Mouse (Mus musculus) bone marrow macrophage, adult 2 months (primary cell): ENCODE results near the gene Comt. TPM values are rescaled to one million over a fixed set of nuclear protein-coding genes. Genes with fewer than 3 reads are reported as not detected.

ENCODE experiments used
- H3K27ac ChIP-seq: 2 replicates; pipeline ENCODE4 v1.5.1; 2012; ENCODE audit warnings: low read depth, low read length; ENCODE audit not compliant: insufficient read depth
- H3K4me1 ChIP-seq: 2 replicates; pipeline ENCODE4 v1.6.1; 2012; ENCODE audit warnings: low read length; ENCODE audit not compliant: control insufficient read depth, insufficient read depth
- H3K4me3 ChIP-seq: 2 replicates; pipeline ENCODE4 v1.5.1; 2012; ENCODE audit warnings: mild to moderate bottlenecking, low read length, moderate library complexity; ENCODE audit not compliant: insufficient read depth
- CTCF ChIP-seq: IDR thresholded peaks from 2 replicates; pipeline ENCODE4 v1.5.1; 2012; ENCODE audit warnings: low read depth, mild to moderate bottlenecking, low read length, moderate library complexity
- POLR2A ChIP-seq: IDR thresholded peaks from 2 replicates; pipeline ENCODE4 v1.6.1; 2012; ENCODE audit warnings: mild to moderate bottlenecking, low read depth, low read length, borderline replicate concordance
- polyA plus RNA-seq: library from polyadenylated mRNA; stranded (reverse); fragments of >200 nt; gene quantifications from 2 replicates; pipeline ENCODE4 v1.2.4, GENCODE M21; 2012; ENCODE audit not compliant: missing spikeins, insufficient read depth, insufficient read length

Comt gene
- polyA plus RNA-seq, 1 experiment, result 99.6 TPM

GRCm38 (mm10) chr16:18413032-18413816, 13.4 kb downstream of the Comt start:
- Histone ChIP-seq H3K4me3 (no peak overlapping the region), H3K27ac (peak overlapping the region; percentile 98), H3K4me1 (peaks cover 64% of the 10 kb centered on the region)
- TF ChIP-seq POLR2A (no peak), CTCF (no peak)

GRCm38 (mm10) chr16:18411802-18412476, 14.7 kb downstream of the Comt start:
- H3K4me3 ChIP-seq, result peak overlapping the region; percentile 57
- H3K4me1 ChIP-seq, result peaks cover 57% of the 10 kb centered on the region
- TF ChIP-seq POLR2A (no peak), CTCF (no peak)
- H3K27ac ChIP-seq, result peak overlapping the region; percentile 98

GRCm38 (mm10) chr16:18411026-18411649, 15.5 kb downstream of the Comt start:
- Histone ChIP-seq H3K4me1 (peaks cover 49% of the 10 kb centered on the region), H3K27ac (peak overlapping the region; percentile 98), H3K4me3 (peak overlapping the region; percentile 57)
- no peak for TF ChIP-seq CTCF
- no peak for TF ChIP-seq POLR2A

- H3K4me1 ChIP-seq, result peaks cover 48% of the 10 kb centered on the region
- H3K4me3 ChIP-seq, result peak overlapping the region; percentile 57; the same call in 1 of the 2 replicates
- peak overlapping the region; percentile 98; the same call in 1 of the 2 replicates for H3K27ac ChIP-seq
- TF ChIP-seq CTCF (no peak), POLR2A (no peak)
Measured at GRCm38 (mm10) chr16:18410418-18410817, 16.2 kb downstream of the Comt start.

- Histone ChIP-seq H3K27ac (no peak overlapping the region), H3K4me1 (peaks cover 46% of the 10 kb centered on the region), H3K4me3 (no peak overlapping the region)
- TF ChIP-seq CTCF, result no peak
- no peak for TF ChIP-seq POLR2A
Measured at GRCm38 (mm10) chr16:18409776-18410175, 16.9 kb downstream of the Comt start.

DNA sequence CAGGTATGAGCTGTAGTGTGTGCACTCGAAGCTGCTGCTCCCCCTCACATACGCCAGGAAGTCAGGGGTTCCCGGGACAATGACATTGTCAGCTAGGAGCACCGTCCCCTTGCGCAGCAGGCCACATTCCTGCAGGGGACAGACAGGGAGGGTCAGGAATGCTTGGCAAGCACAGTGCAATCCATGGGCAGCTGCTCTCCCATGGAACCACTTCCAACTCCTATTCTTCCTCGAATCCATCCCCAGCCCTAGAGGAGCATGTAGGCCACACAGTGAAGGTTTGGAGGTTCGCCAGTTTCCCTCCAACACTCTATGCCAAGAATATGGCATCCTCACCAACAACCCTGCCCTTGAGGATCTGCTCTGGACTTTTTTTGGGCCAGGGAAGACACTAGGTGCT, 18.7 kb downstream of the Comt start:
- Histone ChIP-seq H3K27ac (no peak overlapping the region), H3K4me3 (no peak overlapping the region), H3K4me1 (peaks cover 33% of the 10 kb centered on the region)
- no peak for TF ChIP-seq CTCF
- TF ChIP-seq POLR2A, result no peak

DNA sequence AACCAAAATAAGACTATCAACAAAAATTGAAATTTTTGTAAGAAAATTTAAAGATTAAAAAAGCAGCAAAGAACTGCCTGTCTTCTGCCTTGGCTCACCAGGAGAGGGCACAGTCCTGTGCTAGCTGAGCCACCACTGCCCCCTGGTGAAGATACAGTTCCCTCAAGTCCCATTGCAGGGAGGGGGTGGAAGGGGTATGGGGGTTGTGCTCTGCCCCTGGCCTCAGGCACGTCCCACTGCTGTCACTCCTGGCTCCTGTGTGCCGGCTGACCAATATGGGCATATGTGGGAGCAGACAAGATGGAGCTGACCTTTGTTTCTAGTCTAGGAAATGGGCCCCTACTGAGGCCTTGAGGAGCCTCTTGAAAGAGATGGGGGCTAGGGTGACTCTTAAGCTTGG, 20.4 kb downstream of the Comt start:
- TF ChIP-seq POLR2A, result no peak
- peak; percentile 62 for TF ChIP-seq CTCF
- Histone ChIP-seq H3K4me3 (no peak overlapping the region), H3K27ac (no peak overlapping the region), H3K4me1 (peaks cover 23% of the 10 kb centered on the region)

DNA sequence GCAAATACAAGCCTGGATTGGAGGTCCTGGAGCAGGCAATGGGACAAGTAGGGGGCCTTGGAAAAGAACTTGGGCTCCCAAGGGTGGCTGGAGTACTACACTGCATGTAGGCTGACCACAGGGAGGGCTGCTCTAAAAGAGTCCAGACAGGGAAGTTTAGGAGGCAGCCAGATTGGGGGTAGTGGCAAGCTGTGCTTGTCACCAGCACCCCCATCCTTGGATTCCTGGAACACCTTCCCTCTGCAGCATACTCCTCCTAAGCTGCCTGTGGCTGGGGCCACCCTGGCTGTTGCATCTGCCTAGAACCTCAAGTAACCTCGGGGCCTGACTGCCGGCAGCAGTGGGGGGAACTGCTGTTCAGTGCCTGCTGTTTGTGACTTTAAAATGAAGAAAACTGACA, 20.8 kb downstream of the Comt start:
- H3K4me1 ChIP-seq, result peaks cover 18% of the 10 kb centered on the region
- no peak for TF ChIP-seq CTCF
- no peak for TF ChIP-seq POLR2A
- no peak overlapping the region for H3K4me3 ChIP-seq
- H3K27ac ChIP-seq, result no peak overlapping the region

GRCm38 (mm10) chr16:18405091-18405854, 21.4 kb downstream of the Comt start:
- Histone ChIP-seq H3K4me3 (no peak overlapping the region), H3K4me1 (peaks cover 12% of the 10 kb centered on the region), H3K27ac (no peak overlapping the region)
- no peak for TF ChIP-seq CTCF
- no peak for TF ChIP-seq POLR2A
